Comparison of ENCODE assay signal across 8 mouse cellular contexts in genomic region chr13:103920261-103920932, GRCm38 (mm10). TPM values are rescaled to one million over a fixed set of nuclear protein-coding genes. Genes with fewer than 3 reads are reported as not detected.
DNase-seq lines count a peak whose midpoint lies in the region; TF ChIP-seq lines count a peak whose summit lies in the region.

TSS of gene Erbin (minus strand) at chr13:103920514.

- H3K36me3 ChIP-seq in MEL (ENCODE audit: control insufficient read depth in 1 of 2, insufficient read depth in 2 of 2, low read length in 2 of 2), result peaks cover 0 to 11% of the 10 kb centered on the region in 2 experiments; a peak in 2 of 4 replicates
- no peaks in the 10 kb centered on the region for H3K36me3 ChIP-seq in hindbrain, embryonic 10.5 days

- peaks cover 38% of the 10 kb centered on the region for H3K79me2 ChIP-seq in MEL (ENCODE audit: control insufficient read depth, insufficient read depth, low read length, poor library complexity)

- H3K27me3 ChIP-seq in MEL (ENCODE audit: control insufficient read depth in 1 of 2, insufficient read depth in 2 of 2, low read length in 2 of 2), result no peaks in the 10 kb centered on the region
- H3K27me3 ChIP-seq in hindbrain, embryonic 10.5 days (ENCODE audit: insufficient read depth, poor library complexity, severe bottlenecking), result peaks cover 17% of the 10 kb centered on the region

- WGBS in hindbrain, embryonic 10.5 days, result under 1% methylated on average over 81 of the region's 93 CpGs

- TF ChIP-seq EP300 in MEL (IDR thresholded peaks at IDR 0.05; ENCODE audit: low read depth in 1 of 2, low read length in 2 of 2), result no peak

- TF ChIP-seq POLR2A in MEL (IDR thresholded peaks at IDR 0.05; ENCODE audit: control insufficient read depth in 1 of 2, insufficient read depth in 1 of 2, low read depth in 1 of 2, low read length in 2 of 2, poor library complexity in 1 of 2), result peak in 1 of 2 experiments; percentile 22; a peak in 1 of 4 replicates

- H3K9ac ChIP-seq in MEL (ENCODE audit: control insufficient read depth, low read depth, low read length, poor library complexity, severe bottlenecking), result peak within 1 kb of the TSS; percentile 93

- TF ChIP-seq CTCF in MEL (IDR thresholded peaks at IDR 0.05 in 2 of 3, conservative IDR thresholded peaks at IDR 0.05 in 1 of 3; ENCODE audit: control insufficient read depth in 1 of 3, insufficient read depth in 1 of 3, low read depth in 2 of 3, low read length in 3 of 3, poor library complexity in 1 of 3, severe bottlenecking in 1 of 3), result no peak

- peak within 1 kb of the TSS; percentile 73 to 97 for H3K4me3 ChIP-seq in MEL (ENCODE audit: control insufficient read depth in 1 of 2, insufficient read depth in 1 of 2, low read depth in 2 of 2, low read length in 2 of 2)
- H3K4me3 ChIP-seq in hindbrain, embryonic 10.5 days, result peak within 1 kb of the TSS; percentile 73

- H3K4me1 ChIP-seq in MEL (ENCODE audit: control insufficient read depth in 1 of 2, insufficient read depth in 2 of 2, low read length in 2 of 2), result peaks cover 0 to 17% of the 10 kb centered on the region in 2 experiments; a peak in 2 of 4 replicates
- H3K4me1 ChIP-seq in hindbrain, embryonic 10.5 days (replicated peaks), result peaks cover 43% of the 10 kb centered on the region

- no peak for TF ChIP-seq RAD21 in MEL (IDR thresholded peaks at IDR 0.05; ENCODE audit: low read depth, low read length)

- no peaks in the 10 kb centered on the region for H3K9me3 ChIP-seq in MEL (replicated peaks; ENCODE audit: insufficient read depth, low read length)
- H3K9me3 ChIP-seq in hindbrain, embryonic 10.5 days, result no peaks in the 10 kb centered on the region

- peak within 1 kb of the TSS; percentile 85 for H3K27ac ChIP-seq in MEL (ENCODE audit: control insufficient read depth, low read depth, low read length)
- H3K27ac ChIP-seq in hindbrain, embryonic 10.5 days, result peak within 1 kb of the TSS; percentile 100

- peak; percentile 76 for DNase-seq in MEL (ENCODE audit: low read depth, low spot score)
- DNase-seq in cerebellum, adult 9-11 months, result peak; percentile 38
- peak; percentile 7 to 62 for DNase-seq in frontal cortex, adult 2 months (ENCODE audit: extremely low spot score in 1 of 2, low spot score in 1 of 2)
- DNase-seq in hindbrain, embryonic 10.5 days (ENCODE audit: low spot score), result peak; percentile 73
- DNase-seq in layer of hippocampus, postnatal 14 days (ENCODE audit: low spot score in 2 of 2), result peak; percentile 57 to 73
- peak; percentile 91 for DNase-seq in lung, postnatal 10 days
- peak; percentile 65 for DNase-seq in ovary, postnatal 14 days (ENCODE audit: low spot score)
- peak; percentile 84 for DNase-seq in thymus, postnatal 25 days

TF ChIP-seq in MEL, 35 proteins besides CTCF, POLR2A, EP300 and RAD21:
- no peak for TF ChIP-seq JUND (IDR thresholded peaks at IDR 0.05; ENCODE audit: low read depth, low read length)
- TF ChIP-seq NRF1 (IDR thresholded peaks at IDR 0.05; ENCODE audit: insufficient read depth, low read depth, low read length, poor library complexity, severe bottlenecking), result 0 out of 2 replicates have a peak, but pooled peaks have one; percentile 26
- peak; percentile 5; the same call in 1 of the 2 replicates for TF ChIP-seq CHD1 (IDR thresholded peaks at IDR 0.05; ENCODE audit: low read depth, low read length)
- TF ChIP-seq KAT2A (conservative IDR thresholded peaks at IDR 0.05; ENCODE audit: low read depth, low read length), result no peak; the same call in 1 of the 2 replicates
- TF ChIP-seq UBTF (IDR thresholded peaks at IDR 0.05; ENCODE audit: borderline replicate concordance, insufficient read depth, low read depth, low read length), result peak; percentile 82; the same call in 1 of the 2 replicates
- no peak for TF ChIP-seq MAX (IDR thresholded peaks at IDR 0.05; ENCODE audit: low read length)
- TF ChIP-seq ZMIZ1 (IDR thresholded peaks at IDR 0.05; ENCODE audit: low read depth, low read length), result no peak; the same call in 1 of the 2 replicates
- TF ChIP-seq POLR2AphosphoS5 (IDR thresholded peaks at IDR 0.05; ENCODE audit: borderline replicate concordance, low read depth, low read length), result no peak
- no peak for TF ChIP-seq TCF12 (IDR thresholded peaks at IDR 0.05; ENCODE audit: low read depth, low read length)
- TF ChIP-seq USF2 (IDR thresholded peaks at IDR 0.05; ENCODE audit: borderline replicate concordance in 1 of 2, insufficient read depth in 1 of 2, low read depth in 1 of 2, low read length in 2 of 2), result no peak
- TF ChIP-seq SMC3 (IDR thresholded peaks at IDR 0.05; ENCODE audit: low read depth, low read length), result no peak
- TF ChIP-seq ETS1 (IDR thresholded peaks at IDR 0.05; ENCODE audit: low read depth, low read length), result no peak
- TF ChIP-seq ELF1 (IDR thresholded peaks at IDR 0.05; ENCODE audit: low read depth, low read length), result peak; percentile 79
- no peak for TF ChIP-seq GATA1 (IDR thresholded peaks at IDR 0.05; ENCODE audit: low read depth, low read length)
- no peak for TF ChIP-seq GABPA (IDR thresholded peaks at IDR 0.05; ENCODE audit: low read depth, low read length)
- TF ChIP-seq BHLHE40 (IDR thresholded peaks at IDR 0.05; ENCODE audit: borderline replicate concordance, low read depth, low read length), result no peak
- no peak for TF ChIP-seq USF1 (IDR thresholded peaks at IDR 0.05; ENCODE audit: low read depth, low read length)
- TF ChIP-seq MAFK (IDR thresholded peaks at IDR 0.05; ENCODE audit: borderline replicate concordance, low read depth, low read length), result no peak
- no peak for TF ChIP-seq ZNF384 (IDR thresholded peaks at IDR 0.05; ENCODE audit: low read depth, low read length)
- TF ChIP-seq E2F4 (IDR thresholded peaks at IDR 0.05; ENCODE audit: borderline replicate concordance, low read depth, low read length), result no peak
- TF ChIP-seq TAL1 (IDR thresholded peaks at IDR 0.05; ENCODE audit: low read length), result no peak
- TF ChIP-seq RCOR1 (IDR thresholded peaks at IDR 0.05; ENCODE audit: low read depth, low read length), result no peak
- no peak for TF ChIP-seq ZC3H11A (IDR thresholded peaks at IDR 0.05; ENCODE audit: low read depth, low read length)
- no peak for TF ChIP-seq POLR2AphosphoS2 (IDR thresholded peaks at IDR 0.05; ENCODE audit: low read length)
- TF ChIP-seq MXI1 (IDR thresholded peaks at IDR 0.05; ENCODE audit: low read depth, low read length), result 0 out of 2 replicates have a peak, but pooled peaks have one; percentile 13
- TF ChIP-seq ZKSCAN1 (IDR thresholded peaks at IDR 0.05; ENCODE audit: low read depth, low read length), result no peak
- no peak for TF ChIP-seq CHD2 (IDR thresholded peaks at IDR 0.05; ENCODE audit: low read length)
- TF ChIP-seq HCFC1 (IDR thresholded peaks at IDR 0.05; ENCODE audit: low read depth, low read length), result peak; percentile 46; the same call in 1 of the 2 replicates
- no peak for TF ChIP-seq TBP (IDR thresholded peaks at IDR 0.05; ENCODE audit: low read depth, low read length)
- TF ChIP-seq MYB (IDR thresholded peaks at IDR 0.05; ENCODE audit: low read depth, low read length), result no peak
- no peak for TF ChIP-seq MAZ (IDR thresholded peaks at IDR 0.05; ENCODE audit: low read depth, low read length)
- TF ChIP-seq SIN3A (IDR thresholded peaks at IDR 0.05; ENCODE audit: low read length), result peak; percentile 45; the same call in 1 of the 2 replicates
- TF ChIP-seq MYC (IDR thresholded peaks at IDR 0.05; ENCODE audit: low read depth, low read length), result no peak
- TF ChIP-seq NELFE (IDR thresholded peaks at IDR 0.05; ENCODE audit: low read depth, low read length), result 0 out of 2 replicates have a peak, but pooled peaks have one; percentile 10
- TF ChIP-seq MEF2A (IDR thresholded peaks at IDR 0.05; ENCODE audit: extremely low read depth, insufficient replicate concordance, low read depth, low read length, poor library complexity, severe bottlenecking), result no peak

RNA-seq across cellular contexts. Expression of gene Erbin, which starts in this region (rescaled TPM):
- 15.2 and 20.8 TPM in 2 replicates for total RNA-seq in MEL (2012; rRNA removed)
- polyA plus RNA-seq in MEL (2012; ENCODE audit: insufficient read depth in 1 of 2, insufficient read length in 2 of 2, low read depth in 1 of 2, low replicate concordance in 2 of 2, missing spikeins in 1 of 2), result 10 to 100 TPM in 1 of 2 experiments, not detected in 1; 18.6 TPM
- 26.8 and 29.4 TPM in 2 replicates for polyA plus RNA-seq in frontal cortex, adult 2 months (2012; rRNA removed)
- polyA plus RNA-seq in hindbrain, embryonic 10.5 days (2016; fragmentation: Nextera tagmentation; extraction: Ambion mirVana), result 10.3 and 12.2 TPM in 2 replicates
- total RNA-seq in layer of hippocampus, postnatal 14 days (2021), result 10 to 100 TPM; 39.4 to 42.8 TPM

Comparison
In these comparisons a context has a peak if more than half of its experiments do, and no peak if none do; other contexts are left out.
1. Peak in every context shown above with its lines: DNase-seq, H3K4me3 ChIP-seq and H3K27ac ChIP-seq.
2. DNase-seq: peak in every context shown above with its lines; median percentile 91 in lung, postnatal 10 days; 84 in thymus, postnatal 25 days; 76 in MEL; 73 in hindbrain, embryonic 10.5 days; 65 in layer of hippocampus, postnatal 14 days; 65 in ovary, postnatal 14 days; 38 in cerebellum, adult 9-11 months; 34 in frontal cortex, adult 2 months.